Mouse (Mus musculus) heart, adult 18-20 months (tissue): Measurements from ENCODE around the gene Akap12. TPM values are rescaled to one million over a fixed set of nuclear protein-coding genes. Genes with fewer than 3 reads are reported as not detected.

Experiments
- DNase-seq, 2 experiments: peaks; one replicate each; pipeline ENCODE4 v3.0.0; 2021 to 2022; ENCODE audit warnings: mixed read lengths in 1 of 2
- long read RNA-seq, 2 experiments: library from polyadenylated mRNA; stranded (forward); transcript quantifications; one replicate each; pipeline ENCODE4 v2.0.0; 2021
- total RNA-seq, 2 experiments: library from RNA; stranded (reverse); gene quantifications; 2 replicates each; pipeline ENCODE4 v1.2.3; 2021

The Akap12 gene
- 10 to 100 TPM; 21.0 to 25.9 TPM for total RNA-seq
- long read RNA-seq, experiment 1, partial matches to known transcripts = 6 of 14 reads
- long read RNA-seq, experiment 1, other reads (novel, unspliced or antisense) = 8 of 14 reads
- long read RNA-seq, experiment 2, full-length matches to known transcripts = 2 of 8 reads
- long read RNA-seq, experiment 2, partial matches to known transcripts = 2 of 8 reads
- long read RNA-seq, experiment 2, other reads (novel, unspliced or antisense) = 4 of 8 reads

GRCm38 (mm10) chr10:4266041-4266930 is at the start of gene Akap12:
Akap12 (plus strand) TSS chr10:4266380.
- peak; percentile 47 to 65 for DNase-seq

- DNase-seq = no peak
Observed at GRCm38 (mm10) chr10:4230563-4231359, 35.4 kb upstream of the Akap12 start.

DNA sequence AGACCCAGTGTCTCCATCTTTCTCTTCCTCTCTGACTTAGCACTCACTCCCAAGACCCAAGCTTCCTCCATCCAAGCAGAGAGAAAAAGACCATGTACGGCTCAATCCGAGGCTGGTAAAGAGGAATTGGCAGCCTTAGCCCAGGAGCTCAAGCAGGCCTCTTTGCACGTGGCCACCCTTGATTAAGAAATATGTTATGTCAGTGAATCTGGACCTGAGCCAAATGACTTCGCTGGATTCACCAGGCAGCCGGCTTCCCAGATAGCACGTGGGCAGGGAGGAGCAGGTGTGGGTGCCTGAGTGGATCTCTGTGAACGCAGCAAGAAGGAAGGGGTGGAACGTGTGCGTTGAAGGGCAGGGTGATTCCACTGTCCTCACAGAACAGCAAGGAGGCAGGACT is 33.1 kb upstream of the Akap12 start:
- DNase-seq = peak; percentile 26 to 27

- DNase-seq = peak; percentile 26 to 45
Observed at GRCm38 (mm10) chr10:4239794-4240574, 26.2 kb upstream of the Akap12 start.

GRCm38 (mm10) chr10:4243591-4244300 is 22.4 kb upstream of the Akap12 start:
- peak; percentile 60 to 65 for DNase-seq

DNA sequence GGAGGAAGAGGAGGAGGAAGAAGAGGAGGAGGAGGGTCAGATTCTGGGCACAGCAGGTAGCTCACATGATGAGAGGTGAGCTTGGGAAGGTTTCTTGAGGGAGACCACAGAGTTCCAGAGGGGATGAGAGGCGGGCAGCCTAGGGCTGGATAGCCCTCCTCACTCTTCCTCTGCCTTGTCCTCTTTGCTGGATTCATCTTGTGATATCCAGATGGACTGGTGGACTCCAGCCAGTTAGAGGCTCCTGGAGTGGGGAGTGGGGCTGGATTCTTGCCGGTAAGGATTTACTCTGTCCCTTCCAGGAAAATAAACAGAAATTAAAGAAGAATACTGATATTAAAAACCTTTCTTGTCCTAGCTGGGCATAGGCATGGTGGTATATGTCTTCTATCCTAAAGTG is 20.4 kb upstream of the Akap12 start:
- DNase-seq = peak; percentile 63 to 66

DNA sequence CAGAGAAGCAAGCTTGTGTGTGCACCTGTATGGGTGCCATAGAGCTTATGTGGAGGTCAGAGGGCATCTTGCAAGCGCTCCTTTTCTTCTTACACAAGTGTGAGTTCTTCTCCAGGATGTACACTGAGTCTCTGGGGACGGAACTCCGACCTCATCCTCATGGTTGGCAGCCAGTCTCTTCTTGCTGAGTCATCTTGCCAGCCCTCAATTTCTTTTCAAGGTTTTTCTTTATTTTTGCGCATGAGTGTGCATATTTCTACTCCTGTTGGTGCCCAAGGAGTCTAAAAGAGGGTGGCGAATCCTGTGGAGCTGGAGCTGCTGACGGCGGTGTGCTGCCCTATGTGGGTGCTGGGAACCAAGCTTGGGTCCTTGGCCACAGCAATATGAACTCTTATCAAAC is 19.8 kb upstream of the Akap12 start:
- no peak for DNase-seq

DNA sequence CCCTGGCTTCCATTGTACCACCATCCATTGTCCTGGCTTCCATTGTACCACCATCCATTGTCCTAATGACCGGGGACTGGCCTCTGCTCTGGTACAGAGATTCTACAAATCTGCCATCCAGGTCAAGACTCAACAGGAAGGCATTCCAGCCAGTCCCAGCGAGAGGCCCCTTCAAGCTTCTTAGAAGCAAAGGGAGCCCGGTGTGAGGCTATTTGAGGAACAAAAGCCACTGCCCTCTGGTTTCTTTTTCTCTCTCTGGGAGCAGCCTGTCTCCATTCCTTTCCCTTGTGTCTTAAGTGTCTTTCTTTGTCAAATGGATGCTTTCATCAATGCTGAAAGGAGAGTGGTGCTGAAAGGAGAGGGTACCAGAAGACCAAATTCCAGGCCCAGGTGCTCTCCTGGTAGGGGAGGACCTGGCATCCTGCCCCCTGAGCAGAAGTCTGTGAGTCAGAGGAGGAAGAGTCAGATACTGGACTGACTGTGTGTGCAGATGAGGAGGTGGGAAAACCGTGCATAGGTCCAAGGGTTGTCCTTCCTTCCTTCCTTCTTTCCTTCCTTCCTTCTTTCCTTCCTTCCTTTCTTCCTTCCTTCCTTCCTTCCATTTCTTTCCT is 16.8 kb upstream of the Akap12 start:
- DNase-seq = no peak

GRCm38 (mm10) chr10:4250681-4251080 is 15.5 kb upstream of the Akap12 start:
- no peak for DNase-seq

DNA sequence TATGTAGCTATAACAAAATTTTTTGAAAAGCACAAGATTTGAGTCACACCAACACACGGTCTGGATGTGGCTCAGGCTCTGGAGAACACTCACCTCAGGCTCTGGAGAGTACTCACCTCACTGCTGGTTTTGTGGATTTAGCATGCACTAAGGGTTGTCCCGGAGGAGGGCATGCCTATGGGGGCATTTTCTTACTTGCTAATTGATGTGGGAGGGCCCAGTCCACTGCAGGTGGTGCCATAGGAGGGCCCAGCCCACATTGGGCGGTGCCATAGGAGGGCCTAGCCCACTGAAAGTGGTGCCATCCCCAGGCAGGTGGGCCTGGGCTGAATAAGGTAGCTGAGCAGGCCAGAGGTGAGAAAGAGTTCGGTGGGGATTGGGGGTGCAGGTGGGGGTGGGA is 12.6 kb upstream of the Akap12 start:
- no peak for DNase-seq

- DNase-seq = no peak
Observed at GRCm38 (mm10) chr10:4254459-4254858, 11.7 kb upstream of the Akap12 start.

DNA sequence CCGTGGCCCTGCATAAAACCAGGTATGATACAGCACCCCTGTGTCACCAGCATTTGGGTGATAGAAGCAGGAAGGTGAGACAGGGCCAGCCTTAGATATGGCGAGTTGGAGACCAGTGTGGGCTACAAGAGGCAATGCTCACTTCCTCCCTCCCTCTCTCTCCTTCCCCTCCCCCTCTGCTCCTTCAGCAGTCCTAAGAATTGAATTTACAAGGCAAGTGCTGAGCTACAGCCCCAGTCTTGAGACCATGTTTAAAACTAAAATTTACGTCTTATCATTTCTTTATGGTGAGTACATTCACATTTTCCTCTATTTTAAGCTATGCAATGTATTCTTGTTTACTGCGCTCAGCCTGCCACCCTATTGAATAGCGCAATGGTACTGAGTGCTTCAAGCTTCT is 5.3 kb upstream of the Akap12 start:
- no peak for DNase-seq

GRCm38 (mm10) chr10:4261359-4261952 is 4.7 kb upstream of the Akap12 start:
- DNase-seq = no peak

DNA sequence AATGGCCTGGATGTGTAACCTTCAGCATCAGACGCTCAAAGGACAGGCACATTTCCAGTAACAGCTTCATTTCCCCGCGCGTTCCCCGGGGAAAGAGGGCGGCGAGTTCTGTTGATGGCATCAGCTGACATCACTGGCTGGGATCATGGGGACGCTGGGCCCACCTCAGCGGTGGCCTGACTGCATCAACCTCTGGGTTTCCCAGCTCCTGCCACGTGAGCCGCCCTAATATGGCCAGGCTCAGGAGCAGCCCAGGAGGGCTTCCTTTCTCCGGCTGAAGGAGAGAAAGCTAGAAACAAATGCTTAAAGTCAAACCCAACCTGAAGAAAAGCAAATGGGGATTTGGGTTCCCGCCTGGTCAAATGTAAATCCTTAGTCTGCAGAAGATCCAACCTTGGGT is 539 bp upstream of the Akap12 start:
- DNase-seq = peak; percentile 31 to 57

- peak in 1 of 2 experiments; percentile 48 for DNase-seq
Observed at GRCm38 (mm10) chr10:4266931-4267310, 741 bp downstream of the Akap12 start.

DNA sequence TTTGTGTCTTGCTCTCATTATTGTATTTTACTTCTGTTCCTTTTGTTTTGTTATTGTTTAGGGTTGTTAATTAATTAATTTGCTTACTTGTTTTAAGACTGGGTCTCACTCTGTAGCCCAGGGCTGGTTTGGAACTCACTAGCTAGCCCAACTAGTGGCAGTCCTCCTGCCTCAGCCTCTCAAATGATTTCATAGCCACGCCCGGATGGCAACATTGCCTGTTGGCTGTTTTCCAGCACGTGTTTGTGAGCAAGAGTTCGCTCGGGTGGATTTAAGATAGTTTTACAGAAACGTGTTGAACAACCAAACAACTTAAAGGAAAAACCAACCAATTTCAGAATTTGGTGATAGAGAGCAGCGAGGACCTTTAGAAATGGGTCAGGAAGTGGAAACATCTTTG is 1.3 kb downstream of the Akap12 start:
- peak in 1 of 2 experiments; percentile 56 for DNase-seq

DNA sequence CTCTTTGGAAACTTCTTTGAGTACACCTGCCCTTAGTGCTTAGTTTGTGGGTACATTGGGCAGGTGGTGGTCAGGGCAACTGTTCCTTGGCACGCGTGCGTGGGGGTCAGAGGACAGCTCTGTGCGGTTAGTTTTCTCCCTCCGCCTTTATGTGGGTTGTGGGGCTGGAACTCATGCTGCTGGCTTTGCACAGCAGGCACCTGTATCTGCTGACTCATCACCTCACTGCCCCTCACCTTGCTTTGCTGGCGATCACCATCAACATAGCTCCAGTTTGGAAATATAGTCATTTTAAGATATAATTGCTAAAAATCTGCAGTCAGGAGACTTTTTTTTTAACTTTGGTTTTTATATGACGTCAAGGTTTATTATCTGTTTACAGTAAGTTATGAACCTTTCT is 2.0 kb downstream of the Akap12 start:
- no peak for DNase-seq

DNA sequence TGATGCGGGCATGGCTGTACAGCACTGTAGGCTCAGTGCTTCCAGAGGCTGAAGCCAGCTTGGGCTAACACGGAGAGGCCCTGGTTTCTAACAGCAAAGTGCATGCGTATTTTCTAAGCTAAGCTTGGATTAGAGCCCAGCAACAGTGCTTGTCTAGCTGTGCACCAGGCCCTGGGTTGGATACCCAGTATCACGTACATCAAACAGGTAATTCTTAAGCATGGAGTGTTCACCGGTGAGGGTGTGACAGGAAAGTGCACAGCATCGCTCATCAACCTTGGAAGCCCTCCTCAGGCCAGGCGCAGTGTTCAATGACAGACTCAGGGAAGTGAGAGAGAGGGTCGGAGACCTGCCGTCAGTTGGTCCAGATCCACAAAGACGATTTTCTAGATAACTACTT is 9.4 kb downstream of the Akap12 start:
- no peak for DNase-seq

DNA sequence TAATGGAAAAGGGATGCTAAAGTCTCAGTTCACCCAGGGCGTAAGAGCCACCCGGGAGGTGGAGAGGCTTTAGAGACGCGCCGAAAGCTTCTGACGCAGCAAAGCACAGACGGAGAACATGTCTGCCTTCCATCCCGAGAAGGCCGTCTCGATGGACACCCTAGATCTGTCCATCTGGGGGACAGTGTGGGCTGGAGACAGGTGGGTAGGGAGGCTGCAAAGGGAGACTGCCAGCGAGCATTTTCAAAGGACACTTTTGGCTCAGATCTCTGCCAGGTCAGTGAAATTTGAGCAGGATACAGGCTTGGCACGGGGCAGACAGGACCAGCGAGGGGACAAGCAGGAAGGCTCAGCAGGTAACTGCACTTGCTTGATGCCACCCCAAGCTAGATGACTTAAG is 9.9 kb downstream of the Akap12 start:
- DNase-seq = no peak

GRCm38 (mm10) chr10:4278041-4278440 is 11.9 kb downstream of the Akap12 start:
- peak; percentile 43 to 49 for DNase-seq
